Mouse (Mus musculus): ENCODE measurements at regions not wholly inside any gene's neighbourhood (a gene's known extent, or its start where the extent isn't known, plus 50 kb on each side); places are given as distances from the start of the nearest gene placed in this dataset.

DNA sequence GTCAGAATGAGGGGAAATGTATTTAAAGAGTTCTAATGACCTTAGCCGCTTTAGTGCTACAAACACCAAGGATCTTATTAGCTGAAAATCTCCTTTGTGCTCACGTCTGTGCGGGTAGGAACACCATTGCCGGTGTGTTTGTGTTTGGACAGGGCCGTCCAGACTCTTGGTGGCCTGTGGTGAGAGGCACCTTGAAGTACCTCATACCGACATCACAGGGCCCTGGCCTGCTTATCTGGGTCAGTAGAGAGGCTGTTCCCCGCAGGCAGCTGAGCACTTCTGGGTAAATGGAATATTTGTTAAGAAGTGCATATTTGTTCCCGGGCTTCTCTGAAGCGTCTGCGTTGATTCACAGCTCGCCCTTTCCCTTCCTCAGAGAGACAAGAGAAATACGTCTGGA, 232.8 kb upstream of the Prox1 start:
- no peak for DNase-seq (ENCODE audit: low spot score)

DNA sequence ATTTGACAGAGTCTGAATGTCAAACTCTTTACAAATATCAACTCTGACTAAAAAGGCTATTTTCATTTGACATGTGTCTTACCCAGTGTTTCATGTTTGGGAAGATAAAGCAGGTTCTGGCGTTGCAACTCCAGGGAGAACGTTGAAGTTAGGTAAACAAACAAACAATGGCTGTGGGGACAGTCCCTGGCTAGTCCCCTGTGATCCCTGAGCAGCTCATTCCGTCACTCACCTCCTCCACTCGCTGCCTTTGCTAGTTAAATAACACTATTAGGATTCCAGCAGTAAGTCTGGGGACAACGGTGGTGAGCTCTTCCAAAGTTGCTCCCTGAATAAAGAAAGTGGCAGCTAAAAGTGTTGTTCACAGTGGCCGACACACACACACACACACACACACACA, 227.8 kb upstream of the Prox1 start:
- no peak for DNase-seq (ENCODE audit: low spot score)

DNA sequence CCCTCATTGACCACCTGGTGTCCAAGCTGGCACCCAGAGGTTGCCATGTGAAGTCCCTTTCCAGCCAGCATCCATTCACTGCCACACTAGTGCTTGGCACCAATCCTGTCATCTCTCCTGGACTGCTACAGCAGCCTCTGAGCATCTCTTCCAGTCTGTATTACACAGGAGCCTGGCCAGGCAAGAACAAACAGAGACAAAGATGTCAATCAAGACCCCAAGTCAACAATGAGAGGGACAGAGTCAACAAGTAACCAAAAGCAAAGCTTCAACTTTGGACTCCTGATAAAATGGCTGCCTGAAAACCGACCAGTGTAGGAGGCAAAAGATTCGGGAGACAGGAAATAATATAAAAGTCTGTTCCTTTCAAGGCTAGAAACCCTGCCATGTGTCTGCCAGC, 227.3 kb upstream of the Prox1 start:
- no peak for DNase-seq (ENCODE audit: low spot score)

DNA sequence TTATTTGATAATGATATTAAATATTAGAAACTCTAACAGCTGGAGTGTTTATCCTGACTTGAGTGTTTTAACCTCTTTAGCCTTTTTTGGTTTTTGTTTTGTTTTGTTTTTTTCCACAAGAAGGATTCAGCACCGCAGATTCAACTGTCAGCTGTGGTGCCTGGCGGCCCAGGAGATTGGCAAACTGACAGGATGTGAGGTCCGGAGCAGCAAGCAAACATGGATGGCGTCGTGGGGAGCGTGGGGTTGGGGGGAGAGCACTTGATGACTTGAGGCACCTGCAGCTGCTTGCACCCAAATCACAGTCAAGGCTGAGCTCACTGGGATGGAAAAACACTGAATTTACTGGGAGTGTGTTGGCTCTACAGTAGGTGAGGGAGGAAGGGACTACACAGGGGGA, 222.5 kb upstream of the Prox1 start:
- DNase-seq (ENCODE audit: low spot score): no peak

DNA sequence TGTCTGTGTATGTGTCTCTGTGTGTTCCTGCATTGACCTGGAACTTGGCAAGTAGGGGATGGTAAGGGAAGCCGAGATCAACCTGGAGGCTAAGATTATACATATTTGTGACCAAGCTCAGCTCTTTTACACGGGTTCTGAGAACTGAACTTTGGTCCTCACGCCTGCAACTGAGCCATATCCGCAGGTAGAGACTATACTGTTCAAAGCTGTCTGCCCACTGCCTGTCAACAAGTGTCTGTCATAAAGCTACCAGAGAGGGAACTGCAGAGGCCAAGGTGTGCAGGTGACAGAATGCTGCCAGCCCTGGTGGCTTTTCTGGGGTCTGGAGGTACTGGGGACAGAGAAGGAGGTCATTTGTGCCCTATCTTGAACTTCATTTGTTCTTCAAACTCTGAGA, 218.3 kb upstream of the Prox1 start:
- no peak for DNase-seq (ENCODE audit: low spot score)

DNA sequence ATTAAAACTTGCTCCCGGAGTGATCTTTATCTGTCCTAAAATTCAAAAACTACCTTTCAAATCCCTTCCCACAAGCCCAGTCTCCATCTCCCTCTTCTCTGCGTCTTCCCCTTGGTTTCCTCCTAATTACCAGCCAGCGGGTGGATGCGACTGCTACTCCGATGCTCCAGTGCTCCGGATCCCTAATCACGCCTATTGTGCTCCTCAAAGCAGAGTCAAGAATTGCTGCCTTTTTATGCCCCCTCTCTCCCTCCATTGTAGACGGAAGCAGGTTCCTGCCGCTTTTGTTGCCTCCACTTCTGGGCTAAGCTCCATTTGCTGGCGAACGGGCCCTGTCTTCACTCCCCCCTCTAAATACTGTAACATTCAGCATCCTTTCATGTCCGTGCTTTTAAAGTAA, 214.0 kb upstream of the Prox1 start:
- DNase-seq (ENCODE audit: low spot score): no peak

DNA sequence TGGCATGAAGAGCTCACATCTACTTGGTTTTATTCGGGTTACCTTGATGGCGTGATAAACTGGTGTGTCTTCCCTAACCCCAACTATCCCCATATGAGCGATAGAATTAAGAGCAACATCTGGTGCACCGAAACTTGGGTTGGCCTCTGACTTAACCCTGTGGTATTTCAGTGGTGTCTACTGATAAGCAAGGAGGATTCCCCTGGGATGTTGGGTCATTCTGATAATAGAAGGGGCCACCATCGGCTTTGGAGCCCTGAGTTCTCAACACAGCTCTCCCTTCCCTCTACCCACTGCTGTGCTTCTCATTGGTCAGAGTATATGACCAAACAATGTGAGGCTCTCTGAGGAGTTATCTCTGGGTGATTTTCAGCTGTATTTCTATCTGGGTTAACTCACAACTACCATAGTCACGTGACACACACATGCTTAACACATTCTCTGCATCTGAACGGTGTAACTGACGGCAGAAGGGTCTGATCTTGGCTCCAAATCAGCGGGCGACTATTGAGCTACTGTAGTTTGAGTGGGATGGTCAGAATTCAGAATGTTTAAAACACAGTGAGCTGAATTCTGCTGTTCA, 212.8 kb upstream of the Prox1 start:
- DNase-seq (ENCODE audit: low spot score): no peak

DNA sequence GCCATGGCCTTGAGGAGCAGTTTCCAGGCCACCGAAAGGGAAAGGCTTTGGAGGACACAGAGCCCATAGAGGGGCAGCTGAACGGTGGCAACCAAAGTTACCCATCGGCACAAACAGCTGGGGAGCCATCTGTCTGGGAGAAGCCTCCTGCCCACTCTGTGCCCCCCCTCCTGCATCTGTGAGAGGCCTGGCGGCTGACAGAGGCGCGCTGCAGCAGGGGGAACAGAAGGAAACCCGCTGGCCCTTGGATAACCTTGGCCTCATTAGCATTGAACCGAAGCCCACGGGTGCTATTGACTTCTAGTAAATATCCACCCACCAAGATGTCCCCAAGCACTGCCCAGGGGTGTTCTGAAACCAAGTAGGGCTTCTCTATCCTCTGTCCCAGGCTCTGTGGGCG, 209.6 kb upstream of the Prox1 start:
- no peak for DNase-seq (ENCODE audit: low spot score)

DNA sequence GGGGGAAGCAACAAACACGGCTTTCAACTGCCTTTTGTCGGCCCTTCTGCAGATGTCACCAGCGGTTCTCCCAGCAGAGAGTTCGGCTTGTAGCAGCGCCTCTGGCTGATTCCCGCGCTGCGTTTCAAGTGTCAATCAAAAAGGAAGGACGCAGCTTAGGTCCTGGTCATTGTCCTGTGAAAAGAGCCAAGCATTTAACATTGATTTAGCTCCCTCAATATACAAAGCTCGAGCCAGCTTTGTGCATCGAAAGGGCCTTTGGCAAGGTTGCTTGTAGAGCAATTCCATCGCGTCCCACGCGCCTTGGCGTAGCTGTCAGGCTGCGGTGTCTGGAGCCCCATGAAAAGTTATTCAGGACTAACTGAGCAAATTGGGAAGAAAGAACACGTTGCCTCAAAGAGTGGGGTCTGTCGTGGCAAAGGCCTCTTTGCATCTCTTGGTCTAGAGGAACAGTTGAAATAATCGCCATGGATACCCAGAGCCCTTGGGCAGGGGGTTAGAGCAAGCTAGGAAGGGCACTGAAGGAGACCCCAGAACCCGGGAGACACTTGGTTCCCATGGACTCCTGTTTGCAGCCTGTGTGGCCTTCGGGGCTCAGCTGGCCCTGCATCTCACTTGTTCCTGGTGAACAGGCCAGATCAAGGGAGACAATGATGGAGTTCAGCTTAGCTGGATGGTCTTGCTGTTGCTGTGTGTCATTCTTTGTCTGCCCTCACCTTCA, 204.8 kb upstream of the Prox1 start:
- DNase-seq (ENCODE audit: low spot score): no peak

DNA sequence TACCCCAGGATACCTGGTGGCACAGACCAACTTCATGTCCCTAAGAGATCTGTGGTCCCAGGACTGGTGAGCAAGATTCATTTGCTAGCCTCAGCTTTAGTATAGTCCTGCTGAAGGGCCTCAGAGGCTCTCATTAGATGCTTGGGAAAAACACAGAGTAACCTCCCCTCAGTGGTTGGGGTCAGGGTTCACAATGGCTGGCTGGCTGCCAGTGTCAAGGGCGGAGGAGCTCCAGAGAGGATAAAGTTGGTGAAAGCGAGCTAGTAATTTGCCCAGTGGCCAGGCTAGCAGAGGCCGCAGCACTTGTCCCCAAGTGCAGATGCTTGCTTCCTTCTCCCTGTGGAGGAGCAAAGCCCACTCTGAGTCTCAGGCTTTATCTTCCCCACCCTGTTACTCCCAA, 203.8 kb upstream of the Prox1 start:
- DNase-seq (ENCODE audit: low spot score): peak; percentile 23

DNA sequence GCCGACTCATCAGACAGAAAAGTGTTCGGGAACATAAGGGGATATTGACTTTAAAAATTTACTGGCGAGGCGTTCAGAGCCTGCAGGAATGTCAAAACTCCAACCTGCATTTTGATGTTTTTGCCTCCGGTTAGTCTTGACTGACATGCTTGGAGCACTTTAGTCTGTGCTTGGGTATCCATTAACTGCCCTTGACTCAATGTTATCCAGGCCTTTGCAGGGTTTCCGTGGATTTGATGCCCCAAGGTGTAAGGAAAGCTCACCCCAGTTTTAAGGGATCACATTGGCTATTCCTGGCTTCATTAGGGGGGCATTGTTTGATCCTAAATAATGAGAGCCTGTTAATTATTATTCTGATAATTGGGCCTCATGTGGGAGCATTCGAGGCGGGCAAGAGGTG, 196.1 kb upstream of the Prox1 start:
- no peak for DNase-seq (ENCODE audit: low spot score)

DNA sequence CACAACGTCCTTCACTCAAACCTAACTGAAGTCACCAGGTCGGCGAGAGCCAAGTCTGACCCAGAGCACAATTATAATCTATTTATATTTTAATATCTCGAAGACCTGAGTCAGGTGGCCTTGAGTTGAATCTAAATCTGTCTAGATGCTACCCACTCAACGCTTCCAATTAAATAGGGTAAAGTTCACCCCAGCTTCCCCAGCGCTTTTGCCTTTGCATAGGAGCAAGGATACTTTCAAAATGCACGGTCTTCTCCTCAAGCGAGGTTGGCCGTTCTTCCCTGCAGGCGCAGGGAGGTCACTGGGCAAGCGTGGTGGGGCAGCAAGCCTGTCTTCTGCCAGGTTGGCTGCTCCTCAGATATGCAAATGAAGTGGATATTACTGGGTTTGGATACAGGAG, 194.6 kb upstream of the Prox1 start:
- no peak for DNase-seq (ENCODE audit: low spot score)

DNA sequence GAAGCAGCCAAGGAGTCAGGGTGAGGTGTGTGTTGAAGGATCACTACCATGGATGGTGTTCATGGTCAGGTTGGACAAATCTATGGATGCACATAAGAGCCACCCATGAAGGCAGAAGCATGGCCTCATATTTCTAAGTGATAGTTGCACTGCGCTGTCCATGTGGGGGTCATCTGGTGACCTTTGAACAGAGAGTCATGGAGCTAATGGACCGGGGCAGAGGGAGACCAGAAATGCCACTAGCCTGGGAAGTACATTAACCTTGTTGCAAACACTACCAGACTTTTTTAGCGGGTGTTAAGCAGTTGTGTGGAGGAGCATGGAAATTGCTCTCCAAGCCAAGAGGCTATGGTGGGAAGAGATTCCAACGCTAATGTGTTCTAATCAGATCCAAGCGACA, 190.1 kb upstream of the Prox1 start:
- no peak for DNase-seq (ENCODE audit: low spot score)

DNA sequence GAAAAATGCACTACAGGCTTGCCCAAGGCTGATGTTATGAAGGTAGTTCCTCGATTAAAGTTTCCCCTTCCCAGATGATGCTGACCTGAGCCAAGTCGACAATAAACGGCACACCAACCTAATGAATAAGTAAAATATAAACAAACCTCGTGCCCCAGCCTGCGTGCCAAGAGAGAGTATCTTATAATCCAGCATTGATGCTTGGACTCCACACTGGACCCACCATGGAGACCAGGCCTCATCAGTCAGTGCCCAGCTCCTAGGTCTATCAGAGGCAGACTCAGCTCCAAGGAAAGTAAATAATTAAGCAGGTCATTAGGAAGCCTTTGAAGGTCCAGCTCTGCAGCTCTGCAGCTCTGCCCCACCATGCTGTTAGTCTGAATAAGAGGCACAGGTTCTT, 187.3 kb upstream of the Prox1 start:
- no peak for DNase-seq (ENCODE audit: low spot score)

DNA sequence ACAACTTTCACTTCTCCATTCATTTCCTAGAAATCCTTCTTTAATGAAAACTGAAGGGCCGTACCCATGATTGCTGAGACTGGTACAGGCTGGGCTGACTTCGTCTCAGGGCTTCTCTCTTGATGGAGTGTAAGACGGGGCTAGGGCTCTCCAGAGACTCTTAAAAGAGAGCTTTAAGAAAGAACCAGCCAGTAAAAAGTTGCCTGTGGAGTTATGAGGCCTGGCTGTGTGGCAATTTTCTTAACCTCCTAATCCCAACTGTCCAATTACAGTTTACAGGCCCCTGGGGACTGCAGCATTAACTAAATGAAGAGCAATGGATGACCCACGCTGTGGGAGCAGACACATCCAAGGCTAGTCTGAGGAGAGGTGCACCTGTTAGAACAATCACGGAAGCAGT, 177.1 kb upstream of the Prox1 start:
- no peak for DNase-seq (ENCODE audit: low spot score)

DNA sequence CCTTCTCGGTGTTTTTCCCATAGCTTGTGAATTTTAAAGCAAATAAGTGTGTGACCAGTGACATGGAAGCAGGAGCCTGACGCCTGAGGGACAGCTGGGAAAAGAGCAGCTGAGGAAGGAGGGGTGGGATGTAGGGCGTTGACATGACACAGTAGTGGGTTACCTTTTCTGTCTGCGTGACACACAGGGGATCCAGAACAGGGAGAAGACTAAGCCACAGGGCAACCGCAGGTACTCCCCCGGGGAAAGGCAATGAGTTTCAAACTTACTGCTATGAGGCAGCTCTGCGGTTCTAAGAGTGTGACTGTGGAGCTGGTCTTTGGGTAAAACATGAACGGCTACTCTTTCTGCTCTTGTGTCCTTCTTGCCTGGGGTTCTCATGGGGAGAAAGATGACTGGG, 170.2 kb upstream of the Prox1 start:
- no peak for DNase-seq (ENCODE audit: low spot score)

DNA sequence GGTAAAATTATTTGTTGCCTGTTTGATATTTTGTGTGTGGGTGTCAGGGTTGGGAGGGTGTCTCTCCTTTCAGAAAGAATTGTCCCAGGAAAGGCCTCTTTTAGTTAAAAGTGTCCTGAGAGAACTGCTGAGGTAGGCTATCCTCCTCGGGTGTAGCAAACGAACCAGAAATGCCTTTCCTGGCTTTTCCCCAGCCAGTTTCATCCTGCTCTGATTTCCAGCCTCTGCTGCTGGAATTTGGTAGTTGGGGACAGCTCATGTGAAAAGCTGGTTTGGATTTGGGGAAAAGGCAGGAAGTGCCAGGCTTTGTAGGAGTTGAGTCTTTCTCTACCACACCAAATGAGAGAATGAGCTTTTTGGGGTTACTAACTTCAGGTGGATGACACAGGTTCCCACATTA, 164.0 kb upstream of the Prox1 start:
- no peak for DNase-seq (ENCODE audit: low spot score)

DNA sequence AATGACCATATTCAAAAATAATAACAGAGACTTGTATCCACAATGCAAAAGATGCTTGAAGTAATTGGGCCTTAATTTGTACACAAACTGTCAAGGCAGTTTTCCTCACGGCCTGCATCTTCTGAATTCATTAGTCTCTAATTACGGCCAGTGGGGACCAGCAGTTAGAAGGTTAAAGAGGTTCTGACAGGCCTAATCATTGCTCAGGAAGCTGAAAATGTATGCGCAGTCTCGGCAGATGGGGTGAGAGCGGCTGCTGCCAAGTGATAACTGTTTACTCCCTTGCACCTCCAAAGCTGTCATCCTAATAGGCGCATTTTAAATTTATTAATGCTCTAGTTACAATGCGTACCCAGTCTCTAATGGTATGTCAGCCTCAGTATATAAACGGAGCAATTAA, 163.5 kb upstream of the Prox1 start:
- DNase-seq (ENCODE audit: low spot score): no peak

DNA sequence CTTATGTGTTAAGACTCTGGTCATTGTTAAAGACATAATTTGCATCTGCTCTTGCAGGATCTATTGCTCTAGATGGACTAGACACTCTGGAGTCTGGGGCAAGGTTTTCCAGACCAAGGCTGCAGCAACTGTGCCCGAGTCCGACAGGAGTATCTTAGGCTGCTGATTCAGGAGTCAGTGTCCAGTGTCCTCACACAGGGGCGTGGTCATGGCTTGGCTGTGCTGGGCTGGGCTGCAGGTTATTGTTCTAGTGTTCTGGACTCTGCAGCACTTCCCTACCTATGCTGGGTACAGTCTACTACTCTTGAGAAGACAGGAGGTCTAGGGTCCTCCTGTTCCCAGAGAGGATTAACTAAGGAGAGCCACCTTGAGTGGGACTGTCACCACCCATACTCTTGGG, 161.5 kb upstream of the Prox1 start:
- DNase-seq (ENCODE audit: low spot score): no peak

DNA sequence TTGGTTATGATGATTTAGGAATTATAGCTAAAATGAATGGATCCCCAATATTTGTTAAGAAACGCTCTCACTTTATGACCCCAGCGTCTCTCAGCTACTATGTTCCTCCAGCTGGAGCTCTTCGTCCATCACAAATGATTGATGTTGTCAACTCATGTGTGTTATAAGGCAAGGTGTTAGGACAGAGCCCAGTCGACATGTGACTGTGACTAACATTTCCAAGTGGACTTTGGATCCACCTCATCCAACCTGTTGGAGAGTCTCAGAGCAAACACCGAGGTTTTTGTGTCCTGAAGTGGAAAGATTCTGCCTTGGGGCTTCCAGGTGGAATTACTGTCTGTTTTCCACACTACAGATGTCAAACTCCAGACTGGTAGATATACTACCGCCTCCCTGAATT, 154.0 kb upstream of the Prox1 start:
- DNase-seq (ENCODE audit: low spot score): no peak

DNA sequence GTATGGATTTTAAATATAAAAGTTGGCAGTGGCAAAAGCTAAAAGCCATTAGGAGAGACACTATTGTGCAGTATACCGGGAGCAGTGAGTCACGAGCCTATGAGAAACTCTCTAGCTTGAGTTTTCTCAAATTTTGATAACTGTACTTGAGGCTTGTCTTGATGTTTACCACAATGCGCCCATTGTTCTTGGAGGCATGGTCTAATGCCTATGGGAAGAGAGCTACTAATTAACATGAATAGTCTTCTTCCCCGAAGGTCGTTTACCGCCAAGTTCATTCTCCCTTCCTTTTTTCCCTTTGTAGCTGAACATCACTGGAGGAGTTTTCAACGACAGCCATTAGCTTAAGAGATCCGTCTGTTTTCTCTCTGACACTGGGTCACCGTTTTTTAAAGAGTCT, 153.2 kb upstream of the Prox1 start:
- DNase-seq (ENCODE audit: low spot score): no peak

DNA sequence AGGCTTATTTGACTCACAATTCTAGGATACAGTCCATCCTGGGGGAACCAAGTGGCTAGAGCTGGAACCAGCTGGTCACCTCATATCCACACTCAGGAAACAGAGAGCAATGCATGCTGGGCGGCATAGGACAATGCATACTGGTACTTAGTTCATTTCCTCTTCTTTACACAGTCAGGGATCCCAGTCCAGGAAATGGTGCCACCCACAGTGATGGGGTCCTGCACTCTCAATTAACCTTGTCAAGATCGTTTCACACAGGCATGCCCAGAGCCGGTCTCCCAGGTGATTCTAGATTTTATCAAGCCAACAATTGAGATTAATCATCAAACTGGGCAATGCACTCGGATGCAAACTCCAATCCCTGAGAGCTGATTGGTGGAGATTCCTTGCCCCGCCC, 145.7 kb upstream of the Prox1 start:
- no peak for DNase-seq (ENCODE audit: low spot score)

DNA sequence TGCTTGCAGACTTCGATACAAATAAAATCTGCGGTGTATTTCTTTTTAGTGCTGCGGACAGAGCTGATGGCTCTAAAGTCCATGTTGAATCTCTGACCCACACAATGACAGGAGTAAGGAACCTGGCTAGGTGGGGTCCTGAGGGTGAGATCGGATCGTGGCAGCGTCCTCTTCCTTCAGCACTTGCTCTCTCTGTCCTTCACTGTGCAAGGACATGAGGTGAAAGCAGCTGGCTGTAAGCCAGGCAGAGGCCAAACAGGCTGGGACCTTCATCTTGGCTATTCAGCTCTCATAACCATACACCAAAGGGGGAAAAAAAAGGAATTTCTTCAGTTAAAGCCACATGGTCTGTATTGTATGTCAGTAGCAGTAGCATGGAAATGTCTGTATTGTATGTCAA, 139.3 kb upstream of the Prox1 start:
- peak; percentile 8 for DNase-seq (ENCODE audit: low spot score)

DNA sequence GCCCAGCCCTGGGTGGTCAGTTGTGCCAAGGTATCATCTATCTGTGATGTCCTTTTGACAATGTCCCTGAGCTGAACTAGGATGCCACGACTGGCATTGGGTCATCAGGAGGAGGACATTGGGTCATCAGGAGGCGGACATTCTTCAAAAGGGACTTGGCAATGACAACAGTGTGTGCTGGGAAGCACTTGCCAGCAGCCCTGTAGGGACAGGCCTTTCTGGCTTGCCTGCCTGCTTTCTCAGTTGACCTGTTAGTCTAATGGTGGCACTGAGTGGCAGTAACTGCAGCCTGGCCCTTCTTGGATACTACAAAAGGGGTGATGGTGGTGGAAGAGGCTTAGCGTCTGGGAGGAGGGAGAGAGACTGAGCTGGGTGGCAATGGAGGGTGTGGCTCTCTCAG, 137.2 kb upstream of the Prox1 start:
- no peak for DNase-seq (ENCODE audit: low spot score)

Data from ovary, adult 18-20 months (tissue).